Mouse (Mus musculus) adrenal gland, adult 2 months (tissue): ENCODE results near the gene Rars. TPM values are rescaled to one million over a fixed set of nuclear protein-coding genes. Genes with fewer than 3 reads are reported as not detected.

Experiments used
- DNase-seq: peaks from one replicate; pipeline ENCODE4 v3.0.0; 2021
- microRNA-seq, 2 experiments: library from miRNA; unstranded; fragments of <30 nt; microRNA quantifications; one replicate each; pipeline ENCODE4 v1.2.0; 2021
- polyA plus RNA-seq: library from polyadenylated mRNA; depleted of rRNA; stranded (reverse); fragments of >200 nt; gene quantifications from 2 replicates; pipeline ENCODE4 v1.2.3, GENCODE M21; 2012; rRNA removed
- total RNA-seq, 2 experiments: library from RNA; stranded (reverse); gene quantifications; 2 replicates each; pipeline ENCODE4 v1.2.3; 2021

Rars gene
- total and polyA plus RNA-seq, 3 experiments, result 4.9 to 74.8 (median 64.6) TPM

- DNase-seq, result peak; percentile 92
Observed at GRCm38 (mm10) chr11:35769746-35770437, 64.4 kb downstream of the Rars start.

- DNase-seq, result peak; percentile 99
Observed at GRCm38 (mm10) chr11:35769188-35769745, 65.0 kb downstream of the Rars start, which contains the start of gene Pank3. TSS of gene Pank3 (plus strand) at chr11:35769484.

GRCm38 (mm10) chr11:35766845-35767244, 67.5 kb downstream of the Rars start:
- DNase-seq, result no peak

GRCm38 (mm10) chr11:35760627-35761003, 73.7 kb downstream of the Rars start:
- DNase-seq, result no peak

DNA sequence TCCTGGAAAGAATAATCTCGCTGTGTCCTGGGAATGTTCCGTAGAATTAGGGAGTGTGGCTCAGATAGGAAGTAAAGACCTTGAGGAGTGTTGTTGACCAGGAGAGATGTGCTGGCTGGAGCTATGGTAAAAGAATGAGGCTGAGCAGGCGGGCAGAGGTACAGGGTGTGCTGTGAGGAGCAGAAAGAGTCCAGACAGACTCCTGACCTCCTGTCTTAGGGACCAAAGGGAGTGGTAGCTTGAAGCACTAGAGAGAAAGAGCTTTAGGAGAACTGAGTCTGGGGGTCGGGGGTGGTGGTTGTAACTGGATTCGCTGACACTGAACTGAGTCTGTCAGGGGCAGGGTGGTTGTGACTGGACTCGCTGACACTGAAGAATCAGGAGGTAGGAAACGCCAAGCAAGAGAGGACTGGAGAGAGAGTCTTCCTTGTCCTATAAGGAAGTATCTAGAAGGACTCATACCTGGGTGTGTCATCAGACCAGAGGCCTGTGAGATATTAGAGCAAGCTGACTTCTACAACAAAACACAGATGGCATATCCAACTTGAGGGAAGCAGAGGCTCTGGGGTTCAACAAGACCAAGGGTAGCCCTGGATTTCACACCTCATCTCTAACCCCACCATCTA, 74.2 kb downstream of the Rars start:
- DNase-seq, result no peak

Small RNA genes within 50 kb of the gene (microRNA-seq; reads per million reads assigned to microRNA genes)
- gene Mir103-1, result 4.2 to 7.4 reads per million in 2 experiments

Other genes with a start within 250 kb of the Rars start
- gene Pank3, start 65.0 kb downstream of the Rars start, total RNA-seq, result 10 to 100 TPM; 70.8 to 70.9 TPM
- gene Pank3, start 65.0 kb downstream of the Rars start, polyA plus RNA-seq, result 4.5 and 4.8 TPM in 2 replicates
- not detected for gene Fbll1, start 35.6 kb downstream of the Rars start, total RNA-seq
- 0.66 and 0.68 TPM in 2 replicates for gene Fbll1, start 35.6 kb downstream of the Rars start, polyA plus RNA-seq
- 10 to 100 TPM; 81.6 to 88.3 TPM for gene Wwc1, start 146.0 kb upstream of the Rars start, total RNA-seq
- gene Wwc1, start 146.0 kb upstream of the Rars start, polyA plus RNA-seq, result 27.1 and 35.2 TPM in 2 replicates